Mouse (Mus musculus) hindbrain, embryonic 14.5 days (tissue): Measurements from ENCODE around the gene 1500015O10Rik. TPM values are rescaled to one million over a fixed set of nuclear protein-coding genes. Genes with fewer than 3 reads are reported as not detected.

Experiments
- ATAC-seq: fragments of 200-750 bp; cut with Nextera tagmentation; 2 replicates; pipeline ENCODE4 v1.8.0; 2017; ENCODE audit warnings: moderate number of reproducible peaks, mild to moderate bottlenecking, moderate TSS enrichment, moderate library complexity; ENCODE audit not compliant: low FRiP score
- DNase-seq: peaks from one replicate; pipeline ENCODE4 v3.0.0-alpha.2; 2015; ENCODE audit warnings: low spot score
- H3K27ac ChIP-seq: fragments of 300-500 bp; sonication (generic); 2 replicates; pipeline ENCODE4 v1.5.1; 2014; ENCODE audit warnings: mild to moderate bottlenecking, moderate library complexity
- H3K27me3 ChIP-seq: fragments of 300-500 bp; sonication (generic); 2 replicates; pipeline ENCODE4 v1.6.1; 2014; ENCODE audit warnings: mild to moderate bottlenecking, low read length, mixed read lengths; ENCODE audit not compliant: control insufficient read depth, insufficient read depth
- H3K36me3 ChIP-seq: fragments of 300-500 bp; sonication (generic); replicated peaks from 2 replicates; pipeline ENCODE4 v1.6.1; 2014; ENCODE audit not compliant: control insufficient read depth, insufficient read depth
- H3K4me1 ChIP-seq: fragments of 300-500 bp; sonication (generic); replicated peaks from 2 replicates; pipeline ENCODE4 v1.6.1; 2014; ENCODE audit warnings: antibody characterized with exemption, low read length, mixed read lengths; ENCODE audit not compliant: control insufficient read depth, insufficient read depth
- H3K4me2 ChIP-seq: fragments of 300-500 bp; sonication (generic); replicated peaks from 2 replicates; pipeline ENCODE4 v1.6.1; 2014; ENCODE audit warnings: mild to moderate bottlenecking, moderate library complexity
- H3K4me3 ChIP-seq: fragments of 300-500 bp; sonication (generic); replicated peaks from 2 replicates; pipeline ENCODE4 v1.5.1; 2014; ENCODE audit warnings: mild to moderate bottlenecking, low read length
- H3K9ac ChIP-seq: fragments of 300-500 bp; sonication (generic); 2 replicates; pipeline ENCODE4 v1.6.1; 2014
- H3K9me3 ChIP-seq: fragments of 300-500 bp; sonication (generic); 2 replicates; pipeline ENCODE4 v1.6.1; 2016; ENCODE audit warnings: low read length; ENCODE audit not compliant: control insufficient read depth
- WGBS: fragments of 180-500 bp; shearing (Covaris S2); extraction: QIAGEN DNeasy Blood & Tissue Kit; methylation state at CpG from one replicate; pipeline ENCODE4 v1.1.7; 2014; 5-methylcytosine and 5-hydroxymethylcytosine counted together
- polyA plus RNA-seq: library from polyadenylated mRNA; unstranded; fragments of >200 nt; fragmentation: Nextera tagmentation; extraction: Ambion mirVana; gene quantifications from 2 replicates; pipeline ENCODE4 v1.2.1, GENCODE M21; 2014

1500015O10Rik gene
- polyA plus RNA-seq, 1 experiment from 2014 or later: 66.3 TPM

DNA sequence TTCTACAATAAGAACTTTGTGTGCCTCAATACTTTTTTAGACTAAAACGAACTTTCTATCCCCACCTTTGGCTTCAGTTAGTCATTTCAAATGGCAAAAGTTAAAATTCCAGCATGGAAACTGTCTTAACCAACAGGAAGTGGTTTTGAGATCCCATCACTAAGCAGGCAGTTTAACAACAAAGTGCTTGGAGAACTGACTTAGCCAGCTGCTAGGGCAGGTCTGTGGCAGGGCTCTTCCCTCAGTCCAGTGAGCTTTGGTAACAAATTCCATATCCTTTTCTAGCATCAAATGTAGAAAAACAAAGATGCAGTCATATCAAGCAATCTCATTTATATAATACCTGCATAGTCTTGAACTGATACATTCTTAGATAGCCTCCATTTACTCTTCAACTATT, 7.9 kb upstream of the 1500015O10Rik start:
- whole genome bisulfite sequencing: 64% methylated on average over 1 of the region's 1 CpGs
- H3K4me1 ChIP-seq: no peaks in the 10 kb centered on the region
- DNase-seq (no peak), ATAC-seq (no peak)
- H3K27me3 ChIP-seq: no peaks in the 10 kb centered on the region
- H3K9me3 ChIP-seq: no peaks in the 10 kb centered on the region
- H3K36me3 ChIP-seq: no peaks in the 10 kb centered on the region
- H3K4me2 ChIP-seq: no peak overlapping the region
- H3K9ac ChIP-seq: no peak overlapping the region
- no peak overlapping the region for H3K27ac ChIP-seq
- H3K4me3 ChIP-seq: no peak overlapping the region

DNA sequence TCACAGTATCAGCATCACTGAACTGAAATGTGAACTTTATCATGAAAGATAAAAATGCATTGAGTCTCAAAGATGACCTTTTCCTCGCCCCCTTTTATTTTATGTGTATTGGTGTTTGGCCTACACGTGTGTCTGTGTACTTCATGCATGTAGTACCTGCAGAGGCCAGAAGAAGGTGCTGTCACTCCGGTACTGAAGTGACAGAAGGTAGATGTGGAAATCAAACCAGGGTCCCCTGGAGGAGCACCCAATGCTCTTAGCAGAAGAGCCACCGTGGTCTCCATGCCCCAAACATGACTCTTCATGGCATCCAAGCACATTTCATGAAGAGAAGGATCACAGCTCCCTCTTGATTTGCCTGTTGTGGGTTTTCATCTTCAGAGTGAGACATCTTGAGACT, 1.7 kb downstream of the 1500015O10Rik start:
- no peak for DNase-seq
- H3K4me2 ChIP-seq: no peak overlapping the region
- H3K9ac ChIP-seq: no peak overlapping the region
- no peak overlapping the region for H3K27ac ChIP-seq
- H3K9me3 ChIP-seq: no peaks in the 10 kb centered on the region
- H3K27me3 ChIP-seq: no peaks in the 10 kb centered on the region
- ATAC-seq: no peak
- 86% methylated on average over 4 of the region's 4 CpGs for WGBS
- H3K4me3 ChIP-seq: no peak overlapping the region
- H3K4me1 ChIP-seq: no peaks in the 10 kb centered on the region
- no peaks in the 10 kb centered on the region for H3K36me3 ChIP-seq

DNA sequence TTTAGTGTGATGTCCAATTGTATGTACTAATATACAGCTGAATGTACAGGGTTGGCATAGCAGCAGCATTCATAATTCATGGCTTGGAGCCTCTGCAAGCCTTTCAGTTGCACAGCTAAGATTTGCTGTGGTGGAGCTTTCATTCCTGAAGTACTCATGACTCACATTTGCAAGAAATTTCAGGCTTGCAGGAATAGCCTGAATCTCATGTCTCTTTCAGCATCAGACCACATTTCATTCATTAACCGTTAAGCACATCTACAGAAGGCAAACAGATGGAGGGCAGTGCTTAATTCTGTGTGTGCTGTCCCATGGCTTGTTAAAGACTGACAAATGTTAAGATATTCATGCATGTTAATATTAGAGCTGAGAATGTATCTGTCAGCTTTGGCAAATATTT, 2.3 kb downstream of the 1500015O10Rik start:
- no peak overlapping the region for H3K9ac ChIP-seq
- WGBS: 76% methylated on average over 1 of the region's 1 CpGs
- ATAC-seq: no peak

DNA sequence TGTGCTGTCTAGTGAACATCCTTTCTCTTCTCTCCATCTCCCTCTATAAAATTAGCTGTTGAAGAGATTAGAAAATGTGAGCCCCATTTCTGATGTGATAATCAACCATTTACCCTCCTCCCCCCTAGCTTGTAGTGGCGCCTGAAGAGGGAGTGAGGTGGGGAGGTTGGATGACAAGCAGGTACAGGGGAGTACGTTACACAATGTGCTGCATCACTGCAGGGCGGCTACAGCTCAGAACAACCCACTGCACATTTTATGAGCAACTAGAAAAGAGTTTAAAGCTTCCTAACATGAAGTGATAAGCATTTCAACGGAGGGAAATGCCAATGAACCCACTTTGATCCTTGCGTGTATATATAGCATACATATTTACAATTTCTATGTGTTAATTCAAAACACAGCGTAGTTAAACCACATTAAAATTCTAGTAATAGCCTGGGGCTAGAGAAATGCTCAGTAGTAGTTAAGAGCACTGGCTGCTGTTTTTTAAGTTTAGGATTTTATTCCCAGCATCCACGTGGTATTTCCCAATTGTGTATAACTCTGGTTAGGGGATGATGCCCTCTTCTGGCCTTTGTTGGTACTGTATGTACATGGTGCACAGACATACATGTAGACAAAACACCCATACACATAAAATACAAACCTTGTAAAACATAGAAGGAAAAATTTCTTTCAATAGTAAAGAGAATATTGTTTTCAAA, 7.6 kb downstream of the 1500015O10Rik start:
- Histone ChIP-seq H3K4me2 (no peak overlapping the region), H3K4me3 (no peak overlapping the region), H3K27me3 (no peaks in the 10 kb centered on the region), H3K36me3 (no peaks in the 10 kb centered on the region), H3K9me3 (no peaks in the 10 kb centered on the region), H3K4me1 (no peaks in the 10 kb centered on the region), H3K27ac (no peak overlapping the region), H3K9ac (no peak overlapping the region)
- 73% methylated on average over 7 of the region's 7 CpGs for WGBS
- DNase-seq (peak; percentile 69), ATAC-seq (peak; percentile 77; the same call in 1 of the 2 replicates)

More for the DNA sequence above, 2.3 kb downstream of the 1500015O10Rik start:
- H3K27me3 ChIP-seq: no peaks in the 10 kb centered on the region
- H3K4me1 ChIP-seq: no peaks in the 10 kb centered on the region
- no peaks in the 10 kb centered on the region for H3K36me3 ChIP-seq
- no peak overlapping the region for H3K4me3 ChIP-seq
- H3K4me2 ChIP-seq: no peak overlapping the region
- no peaks in the 10 kb centered on the region for H3K9me3 ChIP-seq
- H3K27ac ChIP-seq: no peak overlapping the region
- DNase-seq: no peak

DNA sequence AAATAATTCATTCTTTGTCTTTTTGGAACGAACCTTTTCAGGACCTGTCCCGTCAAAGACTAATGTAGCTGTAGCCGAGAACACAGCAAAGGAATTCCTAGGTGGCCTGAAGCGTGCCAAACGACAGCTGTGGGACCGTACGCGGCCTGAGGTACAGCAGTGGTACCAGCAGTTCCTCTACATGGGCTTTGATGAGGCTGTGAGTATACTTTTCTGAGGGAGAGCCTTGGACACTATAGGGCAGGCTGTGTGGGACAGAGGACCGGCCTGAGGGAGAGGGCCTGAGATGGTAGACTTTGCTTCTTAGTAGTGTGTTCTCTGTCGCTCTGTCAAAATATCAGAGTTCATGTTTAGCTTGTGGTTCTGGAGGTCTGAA, 8.1 kb downstream of the 1500015O10Rik start:
- Histone ChIP-seq H3K36me3 (no peaks in the 10 kb centered on the region), H3K27ac (no peak overlapping the region), H3K9ac (no peak overlapping the region), H3K4me2 (no peak overlapping the region), H3K27me3 (no peaks in the 10 kb centered on the region), H3K4me3 (no peak overlapping the region), H3K4me1 (no peaks in the 10 kb centered on the region), H3K9me3 (no peaks in the 10 kb centered on the region)
- WGBS: 88% methylated on average over 10 of the region's 10 CpGs
- ATAC-seq (peak; percentile 36; the same call in 1 of the 2 replicates), DNase-seq (no peak)

DNA sequence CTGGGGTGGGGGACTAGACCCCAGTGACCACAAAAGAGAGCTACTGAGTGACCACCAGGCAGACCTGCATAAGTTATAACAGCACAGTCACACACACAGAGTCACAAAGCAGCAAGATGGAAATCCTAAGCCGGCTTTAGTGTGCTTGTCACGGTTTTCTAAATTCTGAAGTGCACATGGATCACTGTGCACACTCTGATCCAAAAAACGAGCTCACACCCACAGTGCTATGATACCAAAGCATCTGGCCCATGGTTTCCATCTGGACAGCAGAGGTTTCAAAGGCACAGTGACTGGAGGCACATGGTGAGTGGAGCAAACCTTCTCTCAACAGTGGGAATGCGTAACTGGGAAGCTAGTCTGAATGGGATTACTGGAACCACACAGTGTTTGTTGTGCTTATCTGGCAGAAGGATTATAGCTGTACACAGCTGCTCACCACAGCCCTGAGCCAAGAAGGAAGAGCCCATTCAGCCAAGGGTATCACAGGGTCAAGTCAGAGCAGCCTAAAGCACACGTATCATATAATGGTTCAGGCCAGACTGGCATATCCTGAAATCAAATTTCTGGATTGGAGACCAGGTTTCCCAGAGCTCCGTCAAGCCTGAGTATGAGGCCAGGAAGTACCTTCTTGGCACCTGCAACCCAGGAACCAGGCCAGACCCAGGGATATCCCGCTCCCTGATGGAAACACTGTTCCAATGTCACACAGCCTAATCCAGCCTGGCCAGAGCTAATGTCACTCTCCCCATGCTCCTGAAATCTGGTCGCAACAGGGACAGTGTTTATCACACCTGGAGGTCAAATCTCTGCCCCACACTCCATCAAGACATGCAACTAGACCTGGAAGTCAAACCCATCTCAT, 24.3 kb downstream of the 1500015O10Rik start:
- WGBS: 88% methylated on average over 8 of the region's 8 CpGs
- DNase-seq: no peak
- peaks cover 62% of the 10 kb centered on the region for H3K36me3 ChIP-seq
- H3K4me3 ChIP-seq: no peak overlapping the region
- H3K9me3 ChIP-seq: no peaks in the 10 kb centered on the region
- no peaks in the 10 kb centered on the region for H3K4me1 ChIP-seq
- no peak overlapping the region for H3K27ac ChIP-seq
- no peak overlapping the region for H3K9ac ChIP-seq
- no peaks in the 10 kb centered on the region for H3K27me3 ChIP-seq
- no peak overlapping the region for H3K4me2 ChIP-seq
- ATAC-seq: peak; percentile 59

DNA sequence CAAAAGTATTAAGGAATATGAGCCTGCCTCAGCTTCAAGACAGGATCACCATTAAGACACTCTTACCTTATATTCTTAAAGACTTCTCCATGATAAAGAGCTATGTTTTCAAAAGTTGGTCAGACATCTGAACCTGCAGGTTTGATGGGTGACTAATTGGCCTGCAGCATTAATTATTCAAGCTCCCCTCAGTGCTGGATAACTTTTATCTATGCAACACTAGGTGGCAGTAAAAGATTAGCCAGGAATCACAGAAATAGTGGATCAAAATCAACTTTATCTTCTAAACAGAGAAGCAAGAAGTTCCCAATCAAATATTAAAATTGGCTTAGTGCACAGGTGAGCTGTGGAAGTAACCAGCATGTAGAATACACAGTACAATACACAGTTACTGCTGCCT, 29.7 kb downstream of the 1500015O10Rik start:
- H3K36me3 ChIP-seq: peaks cover 50% of the 10 kb centered on the region
- H3K9me3 ChIP-seq: no peaks in the 10 kb centered on the region
- no peak overlapping the region for H3K27ac ChIP-seq
- no peak overlapping the region for H3K9ac ChIP-seq
- H3K27me3 ChIP-seq: no peaks in the 10 kb centered on the region
- no peak overlapping the region for H3K4me3 ChIP-seq
- DNase-seq: peak; percentile 54
- no peak overlapping the region for H3K4me2 ChIP-seq
- no peaks in the 10 kb centered on the region for H3K4me1 ChIP-seq
- ATAC-seq: no peak

DNA sequence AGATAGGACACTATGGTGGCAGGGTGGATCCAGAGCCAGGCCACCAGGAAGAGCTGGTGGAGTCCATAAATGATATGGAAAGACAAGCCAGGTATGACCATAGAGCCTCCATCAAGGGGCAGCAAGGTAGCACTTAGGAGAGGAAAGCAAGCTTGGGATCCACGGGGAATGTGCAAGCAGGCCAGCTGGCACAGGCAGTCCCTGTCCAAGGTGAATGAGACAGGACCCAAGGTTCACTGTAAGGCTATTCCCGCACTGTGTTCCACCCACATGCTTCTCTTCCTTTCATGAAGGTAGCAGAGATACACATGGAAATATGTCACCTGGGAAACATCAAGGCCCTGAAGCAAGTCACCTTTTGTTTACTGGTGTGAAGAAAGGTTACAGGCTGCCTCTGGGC, 34.1 kb downstream of the 1500015O10Rik start:
- Histone ChIP-seq H3K9me3 (no peaks in the 10 kb centered on the region), H3K27me3 (no peaks in the 10 kb centered on the region), H3K9ac (no peak overlapping the region), H3K4me1 (no peaks in the 10 kb centered on the region), H3K4me3 (no peak overlapping the region), H3K4me2 (no peak overlapping the region), H3K36me3 (peaks cover 29% of the 10 kb centered on the region), H3K27ac (no peak overlapping the region)
- WGBS: 100% methylated on average over 2 of the region's 2 CpGs
- DNase-seq (no peak), ATAC-seq (no peak)

DNA sequence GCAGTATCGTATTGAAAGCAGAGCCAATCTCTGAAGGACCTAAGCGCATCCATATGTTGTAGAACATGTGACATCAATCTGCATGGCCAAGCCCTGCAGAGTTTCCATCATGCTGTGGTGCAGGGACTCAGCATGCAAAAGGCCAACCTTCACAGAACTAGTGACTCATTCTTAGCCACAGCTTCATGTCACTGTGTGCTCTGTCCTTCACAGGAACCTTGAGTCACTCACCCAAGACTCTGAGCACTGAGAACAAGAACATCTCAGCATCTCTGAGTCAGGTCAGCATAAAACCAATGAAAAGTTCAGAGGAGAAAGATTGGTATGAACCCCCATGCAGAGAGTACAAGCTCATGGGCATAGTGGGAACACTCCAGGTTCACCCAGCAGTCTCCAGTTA, 35.9 kb downstream of the 1500015O10Rik start:
- Histone ChIP-seq H3K9me3 (no peaks in the 10 kb centered on the region), H3K4me3 (no peak overlapping the region), H3K27ac (no peak overlapping the region), H3K27me3 (no peaks in the 10 kb centered on the region), H3K36me3 (peaks cover 44% of the 10 kb centered on the region), H3K4me2 (no peak overlapping the region), H3K9ac (no peak overlapping the region), H3K4me1 (no peaks in the 10 kb centered on the region)
- WGBS: 92% methylated on average over 2 of the region's 2 CpGs
- ATAC-seq (no peak), DNase-seq (no peak)
